Mouse (Mus musculus): Measurements from ENCODE around the gene Tnni2.

The Tnni2 gene

GRCm38 (mm10) chr7:142461446-142461845 is 19.8 kb downstream of the Tnni2 start:
- DNase-seq, result peak in 1 of 2 experiments; percentile 6

DNA sequence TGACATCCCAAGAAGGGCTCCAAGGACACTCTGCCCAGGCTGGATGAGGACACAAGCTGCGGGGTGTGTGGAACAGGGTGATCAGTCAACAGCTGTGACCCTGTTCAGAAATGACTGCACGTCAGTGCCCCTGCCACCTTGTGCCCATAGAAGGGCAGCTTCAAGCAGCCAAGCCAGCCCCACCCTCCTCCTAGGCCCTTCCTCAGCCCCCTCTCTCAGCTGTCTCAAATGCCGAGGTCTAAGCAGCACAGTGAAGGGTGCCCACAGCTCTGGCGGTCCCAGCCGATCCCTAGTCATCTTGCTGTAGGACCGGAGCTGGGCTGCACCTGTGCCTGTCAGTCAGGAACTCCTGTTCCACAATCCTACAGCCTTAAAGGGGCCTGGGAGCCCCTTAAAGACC is 20.6 kb downstream of the Tnni2 start:
- DNase-seq, result peak in 1 of 2 experiments; percentile 8

DNA sequence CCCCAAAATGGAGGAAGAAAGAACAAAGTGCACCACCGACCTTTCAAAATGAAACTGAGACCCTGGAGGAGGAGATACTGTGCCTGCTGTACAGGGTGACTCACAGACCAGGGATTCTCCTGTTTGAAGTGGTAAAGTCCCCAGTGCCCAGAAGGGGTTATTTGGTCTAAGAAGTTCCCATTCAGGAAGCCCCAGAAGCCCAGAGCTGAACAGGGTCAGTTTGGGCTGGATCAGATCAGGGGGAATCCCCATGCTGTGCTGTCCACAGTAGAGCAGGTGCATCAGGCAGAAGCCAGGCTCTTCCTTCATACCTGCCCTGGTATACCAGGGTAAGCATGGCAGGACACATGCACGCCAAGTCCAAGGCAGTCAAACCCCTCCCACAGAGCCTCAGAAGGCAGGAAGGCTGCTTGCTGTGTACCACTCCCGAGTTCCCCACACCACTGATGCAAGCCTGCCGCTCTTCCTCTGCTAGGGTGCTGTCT is 21.0 kb downstream of the Tnni2 start:
- no peak for DNase-seq

DNA sequence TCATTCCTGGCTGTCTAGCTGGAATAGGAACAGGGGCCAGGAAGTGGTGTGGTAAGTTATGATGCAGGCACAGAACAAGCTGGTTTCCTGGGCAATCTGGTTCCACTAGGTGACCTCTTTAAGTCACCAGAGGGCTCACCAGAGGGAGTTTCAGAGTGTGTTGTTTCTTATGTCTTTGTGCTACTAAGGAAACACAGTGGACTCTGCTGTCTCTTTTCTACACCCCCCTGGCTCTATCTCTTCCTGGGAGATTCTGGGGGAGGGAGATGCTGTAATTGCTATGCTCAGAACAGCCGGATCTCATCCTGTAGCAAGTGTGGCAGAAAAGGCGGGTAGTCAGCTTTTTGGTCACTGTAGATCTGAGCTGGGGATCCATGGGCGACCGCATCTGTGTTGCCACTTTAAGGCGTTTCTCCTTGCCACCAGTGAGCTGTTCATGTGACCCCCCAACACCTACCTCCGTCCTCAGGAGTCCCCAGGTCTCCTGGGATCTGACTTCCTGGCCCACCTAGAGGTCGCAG is 28.6 kb downstream of the Tnni2 start:
- DNase-seq, result no peak

- no peak for DNase-seq
These were observed 29.3 kb downstream of the Tnni2 start for GRCm38 (mm10) chr7:142470808-142471413.

- DNase-seq, result no peak
These were observed 29.8 kb downstream of the Tnni2 start for GRCm38 (mm10) chr7:142471414-142471861.

DNA sequence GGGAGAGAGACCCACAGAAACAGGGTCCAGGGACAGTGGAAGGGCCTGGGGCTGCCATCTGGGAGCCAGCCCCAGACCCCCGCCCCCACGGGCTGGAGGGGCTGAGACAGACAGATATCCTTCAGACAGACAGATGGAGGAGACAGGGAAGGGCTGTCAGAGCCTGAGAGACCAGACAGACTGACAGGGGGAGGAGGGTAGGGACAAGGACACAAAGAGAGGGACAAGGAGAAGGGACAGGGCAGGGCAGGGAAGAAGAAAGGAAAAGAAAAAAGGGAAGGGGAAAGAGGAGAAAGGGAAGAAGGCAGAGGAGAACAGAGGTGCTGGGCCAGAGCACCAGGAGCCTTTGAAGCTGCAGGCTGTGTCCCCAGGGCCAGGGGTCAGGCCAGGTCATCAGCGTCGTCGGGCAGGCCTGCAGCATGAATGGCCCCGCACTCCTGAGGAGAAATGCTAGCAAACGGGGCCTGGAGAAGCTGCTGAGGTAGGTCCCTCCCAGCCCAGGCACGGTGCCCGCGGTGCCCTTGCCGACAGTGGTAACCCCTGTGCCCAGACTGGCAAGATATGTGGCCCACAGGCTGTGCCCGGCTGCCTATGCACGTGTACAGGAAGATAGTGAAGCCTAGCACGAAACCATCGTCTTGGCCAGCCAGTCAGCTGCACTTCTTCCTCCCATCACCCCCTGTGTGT is 30.4 kb downstream of the Tnni2 start:
- no peak for DNase-seq

- DNase-seq, result peak in 1 of 2 experiments; percentile 35
These were observed 31.3 kb downstream of the Tnni2 start for GRCm38 (mm10) chr7:142472936-142473335.

DNA sequence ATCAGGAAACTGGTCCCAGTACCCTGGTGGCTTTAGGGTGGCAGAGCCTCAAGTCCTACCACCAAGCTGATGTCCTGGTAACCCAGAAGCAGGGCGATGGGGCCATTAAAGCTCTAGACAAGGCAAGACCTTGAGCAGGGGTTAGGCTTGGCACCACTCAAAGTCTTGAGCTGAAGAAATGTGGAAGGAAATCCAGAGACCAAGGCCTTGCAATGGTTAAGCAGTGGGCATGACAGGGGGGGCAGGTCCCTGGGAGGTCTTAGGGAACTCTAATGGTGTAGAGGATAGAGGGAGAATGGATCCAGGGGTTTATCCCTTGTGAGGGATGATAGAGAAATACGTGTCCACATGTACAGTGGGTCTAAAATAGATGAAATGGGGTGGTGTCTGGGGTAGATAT is 31.9 kb downstream of the Tnni2 start:
- DNase-seq, result no peak

DNA sequence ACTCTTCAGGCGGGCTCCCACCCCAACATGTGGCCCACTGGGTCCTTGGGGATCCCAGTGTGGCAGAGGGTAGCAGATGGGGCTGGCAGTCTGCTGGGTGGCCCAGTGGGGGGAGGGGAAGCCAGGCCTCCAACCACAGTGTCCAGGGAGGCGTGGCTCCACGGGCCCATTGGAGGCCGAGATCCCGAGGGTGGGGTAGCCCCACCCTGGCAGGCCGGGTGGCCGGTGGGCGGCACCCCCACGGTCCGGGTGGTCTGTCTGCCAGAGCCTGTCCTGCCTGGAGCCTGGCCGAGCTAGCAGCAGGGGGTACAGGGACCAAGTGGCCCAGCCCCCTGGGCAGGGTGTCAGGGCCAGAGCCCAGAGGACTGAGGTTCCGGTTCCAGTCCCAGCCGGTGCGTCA is 33.2 kb downstream of the Tnni2 start:
- DNase-seq, result peak in 1 of 2 experiments; percentile 34

DNA sequence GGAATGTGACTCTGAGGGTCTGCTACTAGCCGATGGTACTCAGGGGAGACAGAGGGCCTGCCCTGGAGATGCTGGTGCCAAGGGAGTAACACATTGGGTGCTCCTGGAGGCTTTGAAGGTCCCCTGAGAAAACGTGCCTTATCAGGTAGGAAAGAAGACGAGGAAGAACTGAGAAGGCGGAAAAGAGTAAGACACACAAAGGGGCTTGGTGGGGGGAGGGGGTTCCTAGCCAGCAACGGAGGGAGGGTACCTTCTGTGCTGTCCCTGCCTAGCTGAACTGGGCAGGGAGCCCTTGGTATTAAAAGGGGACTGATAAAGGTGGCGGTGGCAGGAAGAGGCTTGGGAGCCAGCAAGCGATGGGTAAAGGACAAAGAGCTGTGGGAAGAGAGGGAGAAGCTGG is 34.0 kb downstream of the Tnni2 start:
- no peak for DNase-seq

DNA sequence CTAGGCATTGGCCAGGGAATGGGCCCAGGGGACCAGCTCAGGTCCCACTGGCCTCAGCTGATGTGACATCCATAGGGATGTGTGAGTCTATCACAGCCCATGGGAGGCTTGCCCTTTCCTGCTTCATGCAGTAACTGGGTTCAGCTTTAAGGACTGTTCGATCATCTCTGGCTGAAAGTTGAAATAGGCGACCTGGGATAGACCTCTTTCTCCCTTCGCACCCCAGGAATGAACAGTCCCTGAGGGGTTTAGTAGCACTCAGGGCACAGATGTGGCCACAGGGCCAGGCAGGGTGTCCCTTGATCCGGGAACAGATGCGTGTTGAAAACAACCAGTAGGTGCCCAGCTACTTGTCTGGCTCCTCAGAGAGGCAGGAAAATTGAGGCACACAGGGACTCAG is 34.7 kb downstream of the Tnni2 start:
- no peak for DNase-seq

- peak; percentile 66 for DNase-seq
These were observed 35.3 kb downstream of the Tnni2 start for GRCm38 (mm10) chr7:142476795-142477452.

- no peak for DNase-seq
These were observed 36.4 kb downstream of the Tnni2 start for GRCm38 (mm10) chr7:142478001-142478400.

GRCm38 (mm10) chr7:142478574-142478973 is 37.0 kb downstream of the Tnni2 start:
- DNase-seq, result no peak

DNA sequence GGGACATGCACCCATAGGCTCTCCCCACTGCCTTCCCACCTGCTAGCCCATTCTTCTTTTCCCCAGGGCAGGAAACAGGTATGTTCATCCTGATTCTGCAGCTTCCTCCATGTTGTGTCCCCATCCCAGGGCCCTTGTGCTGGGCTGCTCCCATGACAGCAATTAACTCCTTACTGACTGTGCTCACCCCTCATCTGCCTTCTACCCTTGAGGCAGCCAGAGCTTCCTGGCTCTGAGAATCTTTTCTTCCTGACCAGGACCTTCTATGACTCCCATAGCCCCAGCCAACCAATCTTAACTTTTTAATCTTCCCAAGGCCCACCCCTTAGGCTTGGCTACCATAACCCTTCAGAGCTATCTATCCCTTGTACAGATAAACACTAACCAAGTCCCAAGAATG is 37.7 kb downstream of the Tnni2 start:
- DNase-seq, result no peak

- no peak for DNase-seq
These were observed 38.3 kb downstream of the Tnni2 start for GRCm38 (mm10) chr7:142479886-142480285.

GRCm38 (mm10) chr7:142480661-142481060 is 39.1 kb downstream of the Tnni2 start:
- no peak for DNase-seq

DNA sequence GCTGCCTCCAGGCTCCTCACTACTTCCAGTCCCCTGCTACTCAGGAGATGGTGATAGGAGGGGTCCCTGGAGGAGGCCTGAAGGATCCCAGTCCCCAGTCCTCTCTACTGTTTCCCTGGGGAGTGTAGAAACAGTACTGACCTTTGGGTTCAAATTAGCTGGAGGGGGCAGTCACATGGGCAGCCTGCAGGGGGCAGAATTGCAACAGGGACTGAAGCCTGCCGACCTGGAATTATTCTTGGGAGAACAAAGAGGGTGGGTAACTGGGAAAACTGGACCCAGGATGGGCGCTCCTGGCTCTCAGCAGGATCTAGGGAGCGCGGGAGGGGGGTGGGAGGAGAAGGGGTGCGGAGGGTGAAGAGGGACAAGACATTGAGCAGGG is 39.6 kb downstream of the Tnni2 start:
- peak; percentile 65 to 77 for DNase-seq

- no peak for DNase-seq
These were observed 40.1 kb downstream of the Tnni2 start for GRCm38 (mm10) chr7:142481568-142482255.

DNA sequence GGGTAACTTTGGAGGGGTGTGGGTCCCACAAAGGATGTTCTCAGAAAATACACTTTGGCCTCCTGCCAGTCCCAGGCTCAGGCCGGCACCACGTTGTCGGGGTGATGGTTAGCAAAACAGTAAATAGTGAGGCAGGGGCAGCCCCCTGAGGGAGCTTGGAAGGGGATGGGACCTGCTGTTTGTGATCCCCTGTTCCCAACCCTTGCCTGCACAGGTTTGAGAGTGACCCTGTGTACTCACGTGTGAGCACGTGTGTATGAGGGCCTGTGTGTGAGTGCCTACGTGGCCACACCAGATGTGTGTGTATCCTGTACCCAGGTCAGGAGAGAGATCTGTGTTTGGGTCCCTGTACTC is 40.6 kb downstream of the Tnni2 start:
- DNase-seq, result no peak

GRCm38 (mm10) chr7:142483136-142483535 is 41.5 kb downstream of the Tnni2 start:
- no peak for DNase-seq

DNA sequence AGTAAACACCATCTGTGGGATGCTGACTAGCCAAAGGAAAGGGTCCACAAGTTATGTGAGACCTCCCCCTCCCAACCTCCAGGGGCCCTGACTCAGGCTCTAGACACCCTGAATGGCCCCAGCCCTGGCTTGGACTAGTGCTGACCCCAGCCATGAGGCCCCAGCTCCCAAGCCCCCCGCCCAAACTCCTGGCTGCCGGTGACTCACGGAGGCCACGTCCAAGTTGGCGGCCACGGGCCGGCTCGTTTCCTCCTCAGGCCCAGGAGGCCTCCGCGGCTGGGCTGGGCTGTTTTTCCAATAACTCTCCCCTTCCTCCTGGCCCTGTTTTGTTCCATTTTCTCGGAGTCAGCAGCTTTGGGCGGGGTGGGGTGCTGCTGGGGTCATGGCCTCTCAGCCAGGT is 43.2 kb downstream of the Tnni2 start:
- DNase-seq, result no peak
